Mouse (Mus musculus) ES-Bruce4 (cell line): ENCODE measurements around the gene 4930507D05Rik. TPM values are rescaled to one million over a fixed set of nuclear protein-coding genes. Genes with fewer than 3 reads are reported as not detected.
A peak's percentile ranks its signal among the peaks of the same experiment; 100 is the strongest.

Experiments used
- H3K27ac ChIP-seq: 2 replicates; pipeline ENCODE4 v1.5.1; 2012; ENCODE audit warnings: low read length, inconsistent platforms; ENCODE audit not compliant: insufficient read depth
- H3K27me3 ChIP-seq: 2 replicates; pipeline ENCODE4 v1.6.1; 2012; ENCODE audit warnings: mild to moderate bottlenecking, low read length, inconsistent platforms; ENCODE audit not compliant: control insufficient read depth, poor library complexity, insufficient read depth, severe bottlenecking
- H3K36me3 ChIP-seq: 2 replicates; pipeline ENCODE4 v1.6.1; 2012; ENCODE audit warnings: inconsistent platforms, mild to moderate bottlenecking, low read length, moderate library complexity; ENCODE audit not compliant: control insufficient read depth, poor library complexity, insufficient read depth, severe bottlenecking
- H3K4me1 ChIP-seq: one replicate; pipeline ENCODE4 v1.8.1; 2011; ENCODE audit warnings: low read length; ENCODE audit not compliant: control insufficient read depth, insufficient read depth
- H3K4me3 ChIP-seq: 2 replicates; pipeline ENCODE4 v1.5.1; 2011; ENCODE audit warnings: low read depth, mild to moderate bottlenecking, low read length
- H3K9ac ChIP-seq: 2 replicates; pipeline ENCODE4 v1.6.1; 2012; ENCODE audit warnings: low read depth, mild to moderate bottlenecking, inconsistent platforms; ENCODE audit not compliant: poor library complexity, severe bottlenecking
- H3K9me3 ChIP-seq: replicated peaks from 2 replicates; pipeline ENCODE4 v1.6.1; 2012; ENCODE audit warnings: mild to moderate bottlenecking, low read length, inconsistent platforms; ENCODE audit not compliant: control insufficient read depth, poor library complexity, insufficient read depth, severe bottlenecking
- CTCF ChIP-seq: IDR thresholded peaks from one replicate; pipeline ENCODE4 v1.8.1; 2011; ENCODE audit warnings: low read depth, low read length
- EP300 ChIP-seq: IDR thresholded peaks from 2 replicates; pipeline ENCODE4 v1.6.1; 2011; ENCODE audit warnings: low read depth, low read length; ENCODE audit not compliant: insufficient read depth
- POLR2A ChIP-seq: IDR thresholded peaks from one replicate; pipeline ENCODE4 v1.8.1; 2011; ENCODE audit warnings: low read length; ENCODE audit not compliant: insufficient read depth
- polyA plus RNA-seq: library from polyadenylated mRNA; stranded (reverse); fragments of >200 nt; gene quantifications from 2 replicates; pipeline ENCODE4 v1.2.4, GENCODE M21; 2011; ENCODE audit warnings: low read depth; ENCODE audit not compliant: missing spikeins, insufficient read depth, insufficient read length

4930507D05Rik gene
- not detected in 2 replicates for polyA plus RNA-seq

GRCm38 (mm10) chr10:62449364-62450279, at the start of gene 4930507D05Rik, which contains the start of gene Supv3l1:
TSS of gene 4930507D05Rik (plus strand) at chr10:62449489.
TSS of gene Supv3l1 (minus strand) at chr10:62449738.
- Histone ChIP-seq H3K4me1 (peaks cover 2% of the 10 kb centered on the region), H3K27ac (peak within 1 kb of the TSS; percentile 39), H3K9ac (peak within 1 kb of the TSS; percentile 81), H3K36me3 (peaks cover 22% of the 10 kb centered on the region), H3K9me3 (no peaks in the 10 kb centered on the region), H3K4me3 (peak within 1 kb of the TSS; percentile 99), H3K27me3 (no peaks in the 10 kb centered on the region)
- TF ChIP-seq POLR2A (no peak), EP300 (no peak), CTCF (no peak)

GRCm38 (mm10) chr10:62401641-62402111, 47.6 kb upstream of the 4930507D05Rik start:
- no peak for TF ChIP-seq POLR2A
- TF ChIP-seq EP300 = no peak
- TF ChIP-seq CTCF = no peak

GRCm38 (mm10) chr10:62404901-62405300, 44.4 kb upstream of the 4930507D05Rik start:
- H3K36me3 ChIP-seq = no peaks in the 10 kb centered on the region
- peak overlapping the region; percentile 11; the same call in 1 of the 2 replicates for H3K4me3 ChIP-seq
- H3K9me3 ChIP-seq = no peaks in the 10 kb centered on the region

More at GRCm38 (mm10) chr10:62401641-62402111, 47.6 kb upstream of the 4930507D05Rik start:
- Histone ChIP-seq H3K9ac (no peak overlapping the region), H3K4me3 (0 out of 2 replicates have a peak overlapping the region, but pooled peaks have one; percentile 13), H3K9me3 (no peaks in the 10 kb centered on the region), H3K4me1 (no peaks in the 10 kb centered on the region), H3K36me3 (no peaks in the 10 kb centered on the region), H3K27ac (no peak overlapping the region), H3K27me3 (no peaks in the 10 kb centered on the region)

GRCm38 (mm10) chr10:62410943-62411342, 38.3 kb upstream of the 4930507D05Rik start:
- Histone ChIP-seq H3K4me1 (no peaks in the 10 kb centered on the region), H3K27me3 (no peaks in the 10 kb centered on the region), H3K9ac (no peak overlapping the region)

More at GRCm38 (mm10) chr10:62404901-62405300, 44.4 kb upstream of the 4930507D05Rik start:
- no peak overlapping the region for H3K27ac ChIP-seq
- H3K27me3 ChIP-seq = no peaks in the 10 kb centered on the region
- H3K4me1 ChIP-seq = no peaks in the 10 kb centered on the region
- H3K9ac ChIP-seq = no peak overlapping the region
- TF ChIP-seq EP300 (0 out of 2 replicates have a peak, but pooled peaks have one; percentile 5), CTCF (no peak)

GRCm38 (mm10) chr10:62411431-62412410, 37.6 kb upstream of the 4930507D05Rik start:
- Histone ChIP-seq H3K27ac (no peak overlapping the region), H3K27me3 (no peaks in the 10 kb centered on the region), H3K9me3 (no peaks in the 10 kb centered on the region), H3K4me3 (no peak overlapping the region), H3K36me3 (no peaks in the 10 kb centered on the region), H3K4me1 (no peaks in the 10 kb centered on the region), H3K9ac (no peak overlapping the region)
- TF ChIP-seq CTCF (no peak), POLR2A (no peak), EP300 (no peak)

More at GRCm38 (mm10) chr10:62410943-62411342, 38.3 kb upstream of the 4930507D05Rik start:
- TF ChIP-seq CTCF (peak; percentile 96), POLR2A (no peak)
- H3K36me3 ChIP-seq = no peaks in the 10 kb centered on the region
- no peak overlapping the region for H3K27ac ChIP-seq
- H3K4me3 ChIP-seq = no peak overlapping the region
- no peaks in the 10 kb centered on the region for H3K9me3 ChIP-seq
